Mouse (Mus musculus) C2C12 (cell line): Measurements from ENCODE around the gene Sema4a. TPM values are rescaled to one million over a fixed set of nuclear protein-coding genes. Genes with fewer than 3 reads are reported as not detected.

ENCODE experiments used
- H3K27me3 ChIP-seq: one replicate; pipeline ENCODE4 v1.6.1; 2011; ENCODE audit not compliant: control insufficient read depth, insufficient read depth, insufficient read length
- H3K36me3 ChIP-seq: one replicate; pipeline ENCODE4 v1.6.1; 2011; ENCODE audit not compliant: control insufficient read depth, insufficient read depth
- H3K4me3 ChIP-seq: one replicate; pipeline ENCODE4 v1.5.1; 2011; ENCODE audit warnings: mild to moderate bottlenecking, control low read depth; ENCODE audit not compliant: poor library complexity, insufficient read depth, severe bottlenecking
- H3K79me2 ChIP-seq: one replicate; pipeline ENCODE4 v1.6.1; 2011; ENCODE audit not compliant: control insufficient read depth, insufficient read depth
- H3K79me3 ChIP-seq: one replicate; pipeline ENCODE4 v1.6.1; 2011; ENCODE audit warnings: low read depth, control low read depth
- H3ac ChIP-seq: one replicate; pipeline ENCODE3; 2011; ENCODE audit warnings: low read depth; ENCODE audit not compliant: control insufficient read depth, insufficient read length
- CEBPB ChIP-seq: IDR thresholded peaks from one replicate; pipeline ENCODE4 v1.6.1; 2011; ENCODE audit warnings: low read depth, mild to moderate bottlenecking, control low read depth, moderate library complexity
- CTCF ChIP-seq: IDR thresholded peaks from one replicate; pipeline ENCODE4 v1.5.1; 2011; ENCODE audit not compliant: control insufficient read depth, insufficient read depth, insufficient read length
- FOSL1 ChIP-seq: IDR thresholded peaks from one replicate; pipeline ENCODE4 v1.8.0; 2011; ENCODE audit warnings: mild to moderate bottlenecking, low read length; ENCODE audit not compliant: poor library complexity, insufficient read depth, severe bottlenecking
- MAX ChIP-seq: IDR thresholded peaks from one replicate; pipeline ENCODE4 v1.6.1; 2011; ENCODE audit warnings: mild to moderate bottlenecking, control low read depth
- MYOD1 ChIP-seq: IDR thresholded peaks from one replicate; pipeline ENCODE4 v1.6.1; 2011; ENCODE audit warnings: low read depth; ENCODE audit not compliant: control insufficient read depth, insufficient read length
- MYOG ChIP-seq: IDR thresholded peaks from one replicate; pipeline ENCODE4 v1.6.1; 2011; ENCODE audit not compliant: control insufficient read depth, insufficient read length; ENCODE audit errors: extremely low read depth
- USF1 ChIP-seq: IDR thresholded peaks from one replicate; pipeline ENCODE4 v1.6.1; 2011; ENCODE audit warnings: low read depth, mild to moderate bottlenecking, control low read depth, moderate library complexity
- polyA plus RNA-seq: library from polyadenylated mRNA; unstranded; fragments of >200 nt; fragmentation: generic; extraction: Trizol; gene quantifications from one replicate; pipeline ENCODE4 v1.2.1, GENCODE M21; 2012; ENCODE audit warnings: missing spikeins

Gene Sema4a
- polyA plus RNA-seq, 1 experiment: 0.69 TPM

- H3K4me3 ChIP-seq: no peak overlapping the region
- H3K79me2 ChIP-seq: peaks cover 12% of the 10 kb centered on the region
- no peak overlapping the region for H3ac ChIP-seq
- H3K36me3 ChIP-seq: peaks cover 47% of the 10 kb centered on the region
- no peaks in the 10 kb centered on the region for H3K79me3 ChIP-seq
- TF ChIP-seq USF1 (no peak), FOSL1 (no peak), MYOG (no peak), MAX (no peak), CTCF (no peak)
- no peaks in the 10 kb centered on the region for H3K27me3 ChIP-seq
Observed at GRCm38 (mm10) chr3:88479163-88479562, 18.2 kb upstream of the Sema4a start.

GRCm38 (mm10) chr3:88477735-88478134 lies 16.8 kb upstream of the Sema4a start:
- Histone ChIP-seq H3K79me2 (peaks cover under 1% of the 10 kb centered on the region), H3K79me3 (no peaks in the 10 kb centered on the region), H3ac (no peak overlapping the region), H3K27me3 (no peaks in the 10 kb centered on the region), H3K4me3 (no peak overlapping the region), H3K36me3 (peaks cover 33% of the 10 kb centered on the region)
- TF ChIP-seq MYOG (no peak), MAX (peak; percentile 28), USF1 (no peak), CTCF (peak; percentile 78), CEBPB (no peak), MYOD1 (no peak), FOSL1 (no peak)

GRCm38 (mm10) chr3:88476403-88476802 lies 15.4 kb upstream of the Sema4a start:
- TF ChIP-seq MAX: no peak
- no peak for TF ChIP-seq MYOG
- no peak for TF ChIP-seq USF1
- TF ChIP-seq FOSL1: no peak
- peak; percentile 77 for TF ChIP-seq CEBPB
- TF ChIP-seq MYOD1: no peak
- H3K79me3 ChIP-seq: no peaks in the 10 kb centered on the region
- no peaks in the 10 kb centered on the region for H3K27me3 ChIP-seq

GRCm38 (mm10) chr3:88473571-88473970 lies 12.6 kb upstream of the Sema4a start:
- TF ChIP-seq CEBPB (no peak), MYOG (no peak), MAX (no peak), USF1 (no peak), FOSL1 (no peak), MYOD1 (no peak), CTCF (no peak)
- Histone ChIP-seq H3K79me3 (no peaks in the 10 kb centered on the region), H3ac (no peak overlapping the region), H3K4me3 (no peak overlapping the region), H3K36me3 (no peaks in the 10 kb centered on the region), H3K79me2 (no peaks in the 10 kb centered on the region), H3K27me3 (no peaks in the 10 kb centered on the region)

More at GRCm38 (mm10) chr3:88476403-88476802, 15.4 kb upstream of the Sema4a start:
- no peak overlapping the region for H3K4me3 ChIP-seq
- H3ac ChIP-seq: no peak overlapping the region
- H3K79me2 ChIP-seq: no peaks in the 10 kb centered on the region
- peaks cover 20% of the 10 kb centered on the region for H3K36me3 ChIP-seq

GRCm38 (mm10) chr3:88473020-88473419 lies 12.0 kb upstream of the Sema4a start:
- Histone ChIP-seq H3K27me3 (no peaks in the 10 kb centered on the region), H3K79me3 (no peaks in the 10 kb centered on the region), H3K4me3 (no peak overlapping the region), H3K36me3 (no peaks in the 10 kb centered on the region), H3ac (no peak overlapping the region), H3K79me2 (no peaks in the 10 kb centered on the region)
- TF ChIP-seq MYOD1 (peak; percentile 61), USF1 (no peak)

GRCm38 (mm10) chr3:88470943-88471479 lies 10.0 kb upstream of the Sema4a start:
- Histone ChIP-seq H3K36me3 (no peaks in the 10 kb centered on the region), H3K4me3 (no peak overlapping the region), H3ac (no peak overlapping the region), H3K79me2 (no peaks in the 10 kb centered on the region), H3K79me3 (no peaks in the 10 kb centered on the region), H3K27me3 (no peaks in the 10 kb centered on the region)
- TF ChIP-seq FOSL1 (no peak), CTCF (no peak), MYOD1 (no peak), USF1 (no peak), CEBPB (no peak), MYOG (no peak), MAX (no peak)
